ENCODE assay signal across 16 mouse cellular contexts in genomic region chr2:5787391-5787790, GRCm38 (mm10).
"Had no signal": no experiment of that assay in that cellular context is flagged by ENCODE, and none has a peak within 500 bp of the region (broad histone marks: within the 10 kb centered on the region; RNA-seq: fewer than 3 reads in every experiment).

No protein-coding gene starts in this region.

- H3K27me3 ChIP-seq: lung, embryonic 15.5 days; megakaryocyte, embryonic 14.5 days; midbrain, embryonic 13.5 days; midbrain, embryonic 15.5 days; neural tube, embryonic 12.5 days had no signal

- H3K9me3 ChIP-seq: lung, embryonic 15.5 days; midbrain, embryonic 13.5 days; midbrain, embryonic 15.5 days; neural tube, embryonic 12.5 days had no signal

- H3K9ac ChIP-seq: lung, embryonic 15.5 days; midbrain, embryonic 13.5 days; midbrain, embryonic 15.5 days; neural tube, embryonic 12.5 days had no signal

- H3K27ac ChIP-seq: lung, embryonic 15.5 days; macrophage; midbrain, embryonic 13.5 days; midbrain, embryonic 15.5 days; neural tube, embryonic 12.5 days had no signal

- H3K4me2 ChIP-seq: lung, embryonic 15.5 days; midbrain, embryonic 11.5 days; midbrain, embryonic 13.5 days; midbrain, embryonic 15.5 days; neural tube, embryonic 12.5 days had no signal

- H3K4me1 ChIP-seq: lung, embryonic 15.5 days; midbrain, embryonic 13.5 days; midbrain, embryonic 15.5 days; neural tube, embryonic 12.5 days had no signal

- H3K36me3 ChIP-seq: lung, embryonic 15.5 days; midbrain, embryonic 15.5 days; neural tube, embryonic 12.5 days had no signal

- ATAC-seq: lung, postnatal 0 days; midbrain, embryonic 13.5 days; midbrain, embryonic 15.5 days had no signal

- DNase-seq: lung, adult 2 months; lung, postnatal 14 days; lung, postnatal 36 days; right cerebral cortex, postnatal 14 days; spleen, adult 18-20 months; thymus, adult 2 months; thymus, postnatal 25 days; thymus, postnatal 4 days had no signal

- H3K4me3 ChIP-seq: lung, embryonic 15.5 days; megakaryocyte, embryonic 14.5 days; midbrain, embryonic 13.5 days; midbrain, embryonic 15.5 days; neural tube, embryonic 12.5 days had no signal
